Mouse (Mus musculus): ENCODE measurements around the gene Fsip1. TPM values are rescaled to one million over a fixed set of nuclear protein-coding genes. Genes with fewer than 3 reads are reported as not detected.

Fsip1 gene
- polyA plus RNA-seq, 1 experiment from 2014 or later: 2.0 TPM

- H3K4me2 ChIP-seq (ENCODE audit: low read depth, low read length): 0 out of 2 replicates have a peak overlapping the region, but pooled peaks have one; percentile 1
- H3K9ac ChIP-seq (ENCODE audit: low read length): no peak overlapping the region
- no peaks in the 10 kb centered on the region for H3K27me3 ChIP-seq (ENCODE audit: control insufficient read depth, insufficient read depth, low read depth, low read length)
- WGBS: 12% methylated on average over 16 of the region's 16 CpGs
- H3K4me3 ChIP-seq (ENCODE audit: low read length): no peak overlapping the region
- H3K4me1 ChIP-seq (replicated peaks; ENCODE audit: control insufficient read depth, insufficient read depth, low read length): peaks cover 2% of the 10 kb centered on the region; the same call in 1 of the 2 replicates
- ATAC-seq (ENCODE audit: low read depth): 0 out of 2 replicates have a peak, but pooled peaks have one; percentile 28
- H3K36me3 ChIP-seq (ENCODE audit: control insufficient read depth, insufficient read depth, low read length): no peaks in the 10 kb centered on the region
- no peak overlapping the region for H3K27ac ChIP-seq (ENCODE audit: low read length)
- no peaks in the 10 kb centered on the region for H3K9me3 ChIP-seq (ENCODE audit: control insufficient read depth, low read length)
Measured at GRCm38 (mm10) chr2:118203739-118204461, 52.9 kb downstream of the Fsip1 start.

- H3K4me1 ChIP-seq (replicated peaks; ENCODE audit: control insufficient read depth, insufficient read depth, low read length): peaks cover 2% of the 10 kb centered on the region; the same call in 1 of the 2 replicates
- no peak overlapping the region for H3K9ac ChIP-seq (ENCODE audit: low read length)
- H3K27ac ChIP-seq (ENCODE audit: low read length): no peak overlapping the region
- no peaks in the 10 kb centered on the region for H3K27me3 ChIP-seq (ENCODE audit: control insufficient read depth, insufficient read depth, low read depth, low read length)
- no peaks in the 10 kb centered on the region for H3K9me3 ChIP-seq (ENCODE audit: control insufficient read depth, low read length)
- 48% methylated on average over 2 of the region's 2 CpGs for WGBS
- H3K36me3 ChIP-seq (ENCODE audit: control insufficient read depth, insufficient read depth, low read length): no peaks in the 10 kb centered on the region
- no peak for ATAC-seq (ENCODE audit: low read depth)
- no peak overlapping the region for H3K4me2 ChIP-seq (ENCODE audit: low read depth, low read length)
- H3K4me3 ChIP-seq (ENCODE audit: low read length): no peak overlapping the region
Measured at GRCm38 (mm10) chr2:118202934-118203333, 53.8 kb downstream of the Fsip1 start.

- no peaks in the 10 kb centered on the region for H3K27me3 ChIP-seq (ENCODE audit: control insufficient read depth, insufficient read depth, low read depth, low read length)
- no peaks in the 10 kb centered on the region for H3K9me3 ChIP-seq (ENCODE audit: control insufficient read depth, low read length)
- no peaks in the 10 kb centered on the region for H3K36me3 ChIP-seq (ENCODE audit: control insufficient read depth, insufficient read depth, low read length)
- ATAC-seq (ENCODE audit: low read depth): peak; percentile 22; the same call in 1 of the 2 replicates
- H3K4me2 ChIP-seq (ENCODE audit: low read depth, low read length): no peak overlapping the region
- no peak overlapping the region for H3K4me3 ChIP-seq (ENCODE audit: low read length)
- no peak overlapping the region for H3K27ac ChIP-seq (ENCODE audit: low read length)
- peaks cover 2% of the 10 kb centered on the region; the same call in 1 of the 2 replicates for H3K4me1 ChIP-seq (replicated peaks; ENCODE audit: control insufficient read depth, insufficient read depth, low read length)
- H3K9ac ChIP-seq (ENCODE audit: low read length): no peak overlapping the region
Measured at GRCm38 (mm10) chr2:118201983-118202382, 54.8 kb downstream of the Fsip1 start.

- Histone ChIP-seq H3K9me3 (ENCODE audit: control insufficient read depth, low read length) (no peaks in the 10 kb centered on the region), H3K4me3 (ENCODE audit: low read length) (no peak overlapping the region), H3K9ac (ENCODE audit: low read length) (no peak overlapping the region), H3K27ac (ENCODE audit: low read length) (no peak overlapping the region), H3K27me3 (ENCODE audit: control insufficient read depth, insufficient read depth, low read depth, low read length) (no peaks in the 10 kb centered on the region), H3K4me2 (ENCODE audit: low read depth, low read length) (no peak overlapping the region), H3K4me1 (replicated peaks; ENCODE audit: control insufficient read depth, insufficient read depth, low read length) (peaks cover 2% of the 10 kb centered on the region; the same call in 1 of the 2 replicates), H3K36me3 (ENCODE audit: control insufficient read depth, insufficient read depth, low read length) (no peaks in the 10 kb centered on the region)
- ATAC-seq (ENCODE audit: low read depth): peak; percentile 67; the same call in 1 of the 2 replicates
- WGBS: 7% methylated on average over 5 of the region's 5 CpGs
Measured at GRCm38 (mm10) chr2:118199867-118200266, 56.9 kb downstream of the Fsip1 start.

- Histone ChIP-seq H3K9ac (ENCODE audit: low read length) (no peak overlapping the region), H3K27me3 (ENCODE audit: control insufficient read depth, insufficient read depth, low read depth, low read length) (no peaks in the 10 kb centered on the region), H3K4me3 (ENCODE audit: low read length) (no peak overlapping the region), H3K9me3 (ENCODE audit: control insufficient read depth, low read length) (no peaks in the 10 kb centered on the region), H3K36me3 (ENCODE audit: control insufficient read depth, insufficient read depth, low read length) (no peaks in the 10 kb centered on the region), H3K4me1 (replicated peaks; ENCODE audit: control insufficient read depth, insufficient read depth, low read length) (no peaks in the 10 kb centered on the region), H3K27ac (ENCODE audit: low read length) (no peak overlapping the region), H3K4me2 (ENCODE audit: low read depth, low read length) (no peak overlapping the region)
- WGBS: 86% methylated on average over 3 of the region's 3 CpGs
- ATAC-seq (ENCODE audit: low read depth): no peak
Measured at GRCm38 (mm10) chr2:118196966-118197365, 59.8 kb downstream of the Fsip1 start.

- Histone ChIP-seq H3K27ac (ENCODE audit: low read length) (no peak overlapping the region), H3K9me3 (ENCODE audit: control insufficient read depth, low read length) (peaks cover 3% of the 10 kb centered on the region; the same call in 1 of the 2 replicates), H3K4me1 (replicated peaks; ENCODE audit: control insufficient read depth, insufficient read depth, low read length) (peaks cover 2% of the 10 kb centered on the region; the same call in 1 of the 2 replicates), H3K4me3 (ENCODE audit: low read length) (no peak overlapping the region), H3K9ac (ENCODE audit: low read length) (no peak overlapping the region), H3K4me2 (ENCODE audit: low read depth, low read length) (no peak overlapping the region), H3K27me3 (ENCODE audit: control insufficient read depth, insufficient read depth, low read depth, low read length) (no peaks in the 10 kb centered on the region), H3K36me3 (ENCODE audit: control insufficient read depth, insufficient read depth, low read length) (no peaks in the 10 kb centered on the region)
- 90% methylated on average over 2 of the region's 2 CpGs for WGBS
- no peak for ATAC-seq (ENCODE audit: low read depth)
Measured at GRCm38 (mm10) chr2:118182136-118182535, 74.6 kb downstream of the Fsip1 start.

GRCm38 (mm10) chr2:118179873-118180585 is 76.7 kb downstream of the Fsip1 start:
- H3K4me1 ChIP-seq (replicated peaks; ENCODE audit: control insufficient read depth, insufficient read depth, low read length): peaks cover 2% of the 10 kb centered on the region; the same call in 1 of the 2 replicates
- no peaks in the 10 kb centered on the region for H3K27me3 ChIP-seq (ENCODE audit: control insufficient read depth, insufficient read depth, low read depth, low read length)
- H3K9ac ChIP-seq (ENCODE audit: low read length): peak overlapping the region; percentile 53; the same call in 1 of the 2 replicates
- H3K4me3 ChIP-seq (ENCODE audit: low read length): peak overlapping the region; percentile 37
- ATAC-seq (ENCODE audit: low read depth): peak; percentile 53; the same call in 1 of the 2 replicates
- peak overlapping the region; percentile 61 for H3K4me2 ChIP-seq (ENCODE audit: low read depth, low read length)
- no peaks in the 10 kb centered on the region for H3K36me3 ChIP-seq (ENCODE audit: control insufficient read depth, insufficient read depth, low read length)
- peaks cover 3% of the 10 kb centered on the region; the same call in 1 of the 2 replicates for H3K9me3 ChIP-seq (ENCODE audit: control insufficient read depth, low read length)
- H3K27ac ChIP-seq (ENCODE audit: low read length): peak overlapping the region; percentile 89

GRCm38 (mm10) chr2:118179472-118179871 is 77.3 kb downstream of the Fsip1 start:
- WGBS: 5% methylated on average over 5 of the region's 10 CpGs
- Histone ChIP-seq H3K36me3 (ENCODE audit: control insufficient read depth, insufficient read depth, low read length) (no peaks in the 10 kb centered on the region), H3K4me3 (ENCODE audit: low read length) (peak overlapping the region; percentile 37), H3K4me2 (ENCODE audit: low read depth, low read length) (peak overlapping the region; percentile 61), H3K4me1 (replicated peaks; ENCODE audit: control insufficient read depth, insufficient read depth, low read length) (peaks cover 2% of the 10 kb centered on the region; the same call in 1 of the 2 replicates), H3K9ac (ENCODE audit: low read length) (peak overlapping the region; percentile 53; the same call in 1 of the 2 replicates), H3K9me3 (ENCODE audit: control insufficient read depth, low read length) (peaks cover 3% of the 10 kb centered on the region; the same call in 1 of the 2 replicates), H3K27ac (ENCODE audit: low read length) (peak overlapping the region; percentile 89), H3K27me3 (ENCODE audit: control insufficient read depth, insufficient read depth, low read depth, low read length) (no peaks in the 10 kb centered on the region)
- peak; percentile 81 for ATAC-seq (ENCODE audit: low read depth)
